ENCODE assay signal across 13 mouse cellular contexts in the genomic region with DNA sequence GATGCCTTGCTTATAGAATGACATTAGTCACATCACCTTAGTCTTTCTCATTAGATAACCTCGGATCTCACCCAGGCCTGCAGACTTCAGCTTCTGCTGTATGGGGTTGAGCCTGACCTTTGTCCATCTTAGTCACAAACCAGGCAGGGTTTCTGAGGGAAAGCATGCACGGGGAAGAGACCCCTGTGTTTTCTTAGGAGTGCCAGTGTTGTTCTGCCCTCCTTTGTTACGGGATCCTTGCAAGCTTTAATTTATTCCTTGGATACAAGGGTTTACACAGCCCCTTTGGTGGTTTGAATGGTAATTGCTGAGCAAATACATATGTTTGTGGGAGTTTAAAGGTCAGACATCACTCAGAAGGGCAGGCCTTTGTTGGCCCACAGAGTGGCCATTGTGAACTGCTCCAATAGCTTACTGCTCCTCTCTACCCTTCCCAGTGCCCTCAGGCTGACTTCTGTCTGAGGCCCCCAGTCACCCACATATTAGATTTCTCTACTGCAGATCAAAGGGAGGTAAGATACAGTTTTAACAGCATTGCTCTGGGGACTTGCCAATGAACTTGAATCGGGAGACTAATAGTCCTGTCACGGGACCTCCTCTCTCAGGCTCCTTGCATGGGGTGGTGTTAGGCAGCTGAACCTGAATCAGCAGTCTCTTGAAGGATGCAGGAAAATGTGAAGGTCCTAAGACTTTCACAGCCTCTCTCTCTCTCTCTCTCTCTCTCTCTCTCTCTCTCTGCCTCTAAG. TPM values are rescaled to one million over a fixed set of nuclear protein-coding genes. Genes with fewer than 3 reads are reported as not detected.
A peak's percentile ranks its signal among the peaks of the same experiment; 100 is the strongest.
DNase-seq lines count a peak whose midpoint lies in the region; ATAC-seq and TF ChIP-seq lines count a peak whose summit lies in the region.
"Had no signal": no experiment of that assay in that cellular context is flagged by ENCODE, and none has a peak within 500 bp of the region (broad histone marks: within the 10 kb centered on the region; RNA-seq: fewer than 3 reads in every experiment).

No protein-coding gene starts in this region.

- peak; percentile 50; the same call in 1 of the 2 replicates for ATAC-seq in liver, embryonic 13.5 days (ENCODE audit: low read depth)
- ATAC-seq in liver, postnatal 0 days: no peak
- ATAC-seq in hindbrain, embryonic 16.5 days: peak; percentile 48
- ATAC-seq in stomach, embryonic 15.5 days (ENCODE audit: insufficient read depth, low FRiP score, low read depth): peak; percentile 70

- H3K9me3 ChIP-seq in liver, embryonic 13.5 days (replicated peaks): no peaks in the 10 kb centered on the region
- H3K9me3 ChIP-seq in liver, postnatal 0 days (ENCODE audit: low read length): no peaks in the 10 kb centered on the region
- H3K9me3 ChIP-seq in hindbrain, embryonic 16.5 days (ENCODE audit: control insufficient read depth, low read length): 0 out of 2 replicates have a peak, but pooled peaks cover 2% of the 10 kb centered on the region
- no peaks in the 10 kb centered on the region for H3K9me3 ChIP-seq in stomach, embryonic 15.5 days

- no peak overlapping the region for H3K9ac ChIP-seq in liver, embryonic 13.5 days
- H3K9ac ChIP-seq in liver, postnatal 0 days (replicated peaks): no peak overlapping the region
- H3K9ac ChIP-seq in hindbrain, embryonic 16.5 days (ENCODE audit: low read depth, low read length): no peak overlapping the region
- no peak overlapping the region for H3K9ac ChIP-seq in stomach, embryonic 15.5 days
- H3K9ac ChIP-seq: lung, embryonic 14.5 days had no signal

- DNase-seq in liver, embryonic 13.5 days: no peak
- no peak for DNase-seq in liver, postnatal 0 days
- peak; percentile 51 for DNase-seq in embryo, embryonic 9.5 days (ENCODE audit: extremely low spot score)
- no peak for DNase-seq in spleen, postnatal 36 days (ENCODE audit: low spot score in 2 of 2)
- DNase-seq in right cerebral cortex, postnatal 10 days (ENCODE audit: low spot score in 2 of 2): no peak
- DNase-seq: adrenal gland, adult 2 months; cerebellum, postnatal 36 days; lung, embryonic 14.5 days; thymus, postnatal 14 days had no signal

- 52% methylated on average over 5 of the region's 5 CpGs for WGBS in liver, embryonic 13.5 days (ENCODE audit: insufficient replicate concordance)
- 59% methylated on average over 5 of the region's 5 CpGs for WGBS in liver, postnatal 0 days (ENCODE audit: insufficient replicate concordance)
- WGBS in hindbrain, embryonic 16.5 days: 16% methylated on average over 5 of the region's 5 CpGs
- 45% methylated on average over 5 of the region's 5 CpGs for WGBS in stomach, embryonic 15.5 days

- H3K4me3 ChIP-seq in liver, embryonic 13.5 days (replicated peaks): no peak overlapping the region
- H3K4me3 ChIP-seq in liver, postnatal 0 days (ENCODE audit: low read depth, low read length): no peak overlapping the region
- H3K4me3 ChIP-seq in hindbrain, embryonic 16.5 days (ENCODE audit: low read length): no peak overlapping the region
- no peak overlapping the region for H3K4me3 ChIP-seq in stomach, embryonic 15.5 days (replicated peaks)
- H3K4me3 ChIP-seq: forebrain, embryonic 10.5 days had no signal

- no peak overlapping the region for H3K27ac ChIP-seq in liver, embryonic 13.5 days
- no peak overlapping the region for H3K27ac ChIP-seq in liver, postnatal 0 days (ENCODE audit: low read depth)
- no peak overlapping the region for H3K27ac ChIP-seq in hindbrain, embryonic 16.5 days (ENCODE audit: low read depth, low read length)
- no peak overlapping the region for H3K27ac ChIP-seq in stomach, embryonic 15.5 days
- H3K27ac ChIP-seq: forebrain, embryonic 10.5 days had no signal

- no peak for TF ChIP-seq CTCF in liver, postnatal 0 days (IDR thresholded peaks at IDR 0.05; ENCODE audit: low read depth)

- H3K4me1 ChIP-seq in liver, embryonic 13.5 days (replicated peaks): 0 out of 2 replicates have a peak, but pooled peaks cover 2% of the 10 kb centered on the region
- H3K4me1 ChIP-seq in liver, postnatal 0 days (ENCODE audit: insufficient read depth): peaks cover 3% of the 10 kb centered on the region; the same call in 1 of the 2 replicates
- no peaks in the 10 kb centered on the region for H3K4me1 ChIP-seq in hindbrain, embryonic 16.5 days (ENCODE audit: control insufficient read depth, insufficient read depth, low read depth, low read length)
- H3K4me1 ChIP-seq in stomach, embryonic 15.5 days: no peaks in the 10 kb centered on the region

- H3K27me3 ChIP-seq in liver, embryonic 13.5 days: no peaks in the 10 kb centered on the region
- no peaks in the 10 kb centered on the region for H3K27me3 ChIP-seq in liver, postnatal 0 days (ENCODE audit: insufficient read depth, low read length)
- H3K27me3 ChIP-seq in hindbrain, embryonic 16.5 days (replicated peaks; ENCODE audit: control insufficient read depth, insufficient read depth, low read length): no peaks in the 10 kb centered on the region
- no peaks in the 10 kb centered on the region for H3K27me3 ChIP-seq in stomach, embryonic 15.5 days (replicated peaks)

- TF ChIP-seq EP300 in liver, postnatal 0 days (IDR thresholded peaks at IDR 0.05; ENCODE audit: low read depth): no peak

- H3K4me2 ChIP-seq in liver, embryonic 13.5 days: no peak overlapping the region
- no peak overlapping the region for H3K4me2 ChIP-seq in liver, postnatal 0 days (ENCODE audit: low read depth, low read length)
- no peak overlapping the region for H3K4me2 ChIP-seq in hindbrain, embryonic 16.5 days (ENCODE audit: low read length)
- H3K4me2 ChIP-seq in stomach, embryonic 15.5 days: no peak overlapping the region
- H3K4me2 ChIP-seq: heart, embryonic 11.5 days; lung, embryonic 14.5 days had no signal

- peaks cover 11% of the 10 kb centered on the region for H3K36me3 ChIP-seq in liver, embryonic 13.5 days
- H3K36me3 ChIP-seq in liver, postnatal 0 days (replicated peaks; ENCODE audit: insufficient read depth, low read length): no peaks in the 10 kb centered on the region
- H3K36me3 ChIP-seq in hindbrain, embryonic 16.5 days (ENCODE audit: control insufficient read depth, insufficient read depth, low read length): no peaks in the 10 kb centered on the region
- H3K36me3 ChIP-seq in stomach, embryonic 15.5 days: no peaks in the 10 kb centered on the region

RNA-seq across cellular contexts. Expression of a gene that starts 19.1 kb away (rescaled TPM):
- 51.3 and 54.2 TPM in 2 replicates for polyA plus RNA-seq in liver, embryonic 13.5 days (2015; fragmentation: Nextera tagmentation; extraction: Ambion mirVana)
- 45.3 and 45.8 TPM in 2 replicates for polyA plus RNA-seq in liver, postnatal 0 days (2015; fragmentation: Nextera tagmentation; extraction: Ambion mirVana)
- 89.3 and 91.4 TPM in 2 replicates for polyA plus RNA-seq in hindbrain, embryonic 16.5 days (2015; fragmentation: Nextera tagmentation; extraction: Ambion mirVana)
- 67.1 and 70.1 TPM in 2 replicates for polyA plus RNA-seq in stomach, embryonic 15.5 days (2015; fragmentation: Nextera tagmentation; extraction: Ambion mirVana)

RNA-seq across cellular contexts. Expression of a gene that starts 20.6 kb away (rescaled TPM):
- 126 and 153 TPM in 2 replicates for polyA plus RNA-seq in liver, embryonic 13.5 days (2015; fragmentation: Nextera tagmentation; extraction: Ambion mirVana)
- polyA plus RNA-seq in liver, postnatal 0 days (2015; fragmentation: Nextera tagmentation; extraction: Ambion mirVana): 29.4 and 38.6 TPM in 2 replicates
- polyA plus RNA-seq in hindbrain, embryonic 16.5 days (2015; fragmentation: Nextera tagmentation; extraction: Ambion mirVana): 36.7 and 37.9 TPM in 2 replicates
- 96.6 and 106 TPM in 2 replicates for polyA plus RNA-seq in stomach, embryonic 15.5 days (2015; fragmentation: Nextera tagmentation; extraction: Ambion mirVana)

RNA-seq across cellular contexts. Expression of a gene that starts 20.6 kb away (rescaled TPM):
- 3.3 and 3.8 TPM in 2 replicates for polyA plus RNA-seq in liver, embryonic 13.5 days (2015; fragmentation: Nextera tagmentation; extraction: Ambion mirVana)
- polyA plus RNA-seq in liver, postnatal 0 days (2015; fragmentation: Nextera tagmentation; extraction: Ambion mirVana): 1.7 and 1.8 TPM in 2 replicates
- 16.9 and 17.9 TPM in 2 replicates for polyA plus RNA-seq in hindbrain, embryonic 16.5 days (2015; fragmentation: Nextera tagmentation; extraction: Ambion mirVana)
- polyA plus RNA-seq in stomach, embryonic 15.5 days (2015; fragmentation: Nextera tagmentation; extraction: Ambion mirVana): 12.0 and 12.5 TPM in 2 replicates

RNA-seq across cellular contexts. Expression of a gene that starts 34.9 kb away (rescaled TPM):
- polyA plus RNA-seq in liver, embryonic 13.5 days (2015; fragmentation: Nextera tagmentation; extraction: Ambion mirVana): 0.05 TPM in 1 of 2 replicates, not detected in the other
- polyA plus RNA-seq in liver, postnatal 0 days (2015; fragmentation: Nextera tagmentation; extraction: Ambion mirVana): not detected in 2 replicates
- 0.07 TPM in 1 of 2 replicates, not detected in the other for polyA plus RNA-seq in hindbrain, embryonic 16.5 days (2015; fragmentation: Nextera tagmentation; extraction: Ambion mirVana)
- polyA plus RNA-seq in stomach, embryonic 15.5 days (2015; fragmentation: Nextera tagmentation; extraction: Ambion mirVana): not detected in 2 replicates
- polyA plus RNA-seq: heart, embryonic 11.5 days; lung, embryonic 14.5 days had no signal
